Mouse (Mus musculus): ENCODE results near the gene Olfr666.
"Not testable (repeated sequence)": the region's sequence is repeated elsewhere in the genome, so short reads cannot be mapped to it uniquely, and the experiment has no call there.

Olfr666 gene

DNA sequence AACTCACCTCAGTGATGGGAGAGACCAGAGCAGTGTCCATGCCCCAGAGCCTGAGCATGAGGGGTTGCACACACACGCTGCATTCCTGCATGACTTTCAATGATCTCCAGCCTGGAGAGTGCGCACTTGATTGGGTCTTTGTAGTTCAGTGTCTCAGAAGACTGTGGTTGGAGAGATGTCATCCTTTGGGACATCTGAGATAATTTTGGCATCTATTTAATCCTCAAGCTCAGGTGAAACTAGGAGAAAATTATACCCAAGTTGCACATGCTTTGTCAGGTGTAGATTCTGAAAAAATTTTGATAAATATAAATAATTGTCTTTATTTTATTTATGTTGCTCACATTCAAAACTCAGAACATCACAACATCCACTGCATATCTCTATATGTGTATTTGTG, at the start of gene Olfr666:
TSS of gene Olfr666 (minus strand) at position 101 of the 400 bp plus-strand sequence.
- no peak for DNase-seq (ENCODE audit: low read depth, low spot score)

DNA sequence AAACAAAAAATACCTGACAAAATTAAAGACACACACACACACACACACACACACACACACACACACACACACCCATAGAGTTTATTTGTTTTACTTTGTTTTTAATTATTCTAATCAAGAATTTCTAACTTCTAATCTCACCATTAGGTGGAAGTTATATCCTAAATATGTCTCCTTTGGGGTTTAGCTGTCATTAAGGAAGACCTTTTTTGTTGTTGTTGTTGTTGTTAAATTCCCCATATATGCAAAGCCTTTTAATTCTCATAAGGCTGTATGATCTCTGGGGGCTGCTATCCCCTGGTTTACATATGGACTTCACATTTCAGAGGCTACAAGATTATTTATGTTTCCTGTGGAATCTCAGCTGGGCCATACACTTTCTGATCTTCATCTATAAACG, 38.2 kb upstream of the Olfr666 start, which contains the start of gene Olfr669:
TSS of gene Olfr669 (plus strand) at position 301 of the 400 bp plus-strand sequence.
- no peak for DNase-seq (ENCODE audit: low read depth, low spot score)

DNA sequence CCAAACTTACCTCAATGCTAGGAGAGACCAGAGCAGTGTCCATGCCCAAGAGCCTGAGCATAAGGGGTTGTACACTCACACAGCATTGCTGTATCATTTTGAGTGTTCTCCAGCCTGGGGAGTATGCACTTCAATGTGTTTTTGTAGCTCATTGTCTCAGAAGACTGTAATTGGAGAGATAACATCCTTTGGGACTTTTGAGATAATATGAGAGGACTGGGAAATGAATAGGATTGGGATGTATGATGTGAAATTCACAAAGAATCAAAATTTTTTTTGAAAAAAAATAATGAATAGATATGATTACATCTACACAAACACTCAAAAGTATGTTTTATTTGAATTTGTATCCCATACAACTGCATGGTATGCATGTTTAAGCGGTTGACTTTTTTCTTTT, 32.2 kb upstream of the Olfr666 start, which contains the start of gene Olfr668:
TSS of gene Olfr668 (minus strand) at position 101 of the 400 bp plus-strand sequence.
- no peak for DNase-seq (ENCODE audit: low read depth, low spot score)

DNA sequence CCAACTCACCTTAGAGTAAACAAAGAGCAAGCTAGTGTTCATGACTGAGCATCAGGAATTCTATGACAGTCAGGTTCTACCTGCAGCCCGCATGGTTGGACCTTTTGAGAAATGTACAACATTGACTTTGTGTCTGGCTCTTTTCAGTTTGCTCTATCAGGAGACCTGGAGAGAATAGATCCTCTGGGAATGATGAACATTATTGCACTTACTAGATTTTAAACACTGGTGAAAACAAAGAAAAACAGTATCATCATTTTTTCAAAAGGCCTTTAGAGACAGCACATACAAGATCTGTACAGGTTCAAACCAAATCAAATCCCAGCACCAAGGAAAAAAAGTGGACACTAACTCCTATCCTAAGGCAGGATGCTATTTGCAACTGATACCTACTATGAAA, 25.6 kb upstream of the Olfr666 start, which contains the start of gene Olfr667:
TSS of gene Olfr667 (minus strand) at position 101 of the 400 bp plus-strand sequence.
- DNase-seq (ENCODE audit: low read depth, low spot score) = no peak

DNA sequence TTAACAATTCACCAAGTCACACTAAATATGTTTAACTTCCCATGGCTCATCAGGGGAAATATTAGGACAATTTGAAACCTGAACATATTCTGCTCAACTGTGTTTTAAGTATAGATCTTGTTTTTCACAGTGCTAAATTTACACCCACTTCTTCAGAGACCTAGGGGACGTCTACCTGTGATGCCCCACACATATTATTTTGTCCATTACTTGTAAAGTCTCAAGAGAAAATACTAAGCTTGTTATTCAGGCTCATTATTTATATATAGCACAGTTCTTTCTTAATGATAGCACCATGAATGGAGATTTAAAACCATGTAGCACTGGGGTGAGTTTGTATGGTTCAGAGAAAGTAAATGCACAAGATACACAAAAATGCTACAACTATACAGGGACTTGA, 18.0 kb downstream of the Olfr666 start, which contains the start of gene Olfr665:
TSS of gene Olfr665 (plus strand) at position 301 of the 400 bp plus-strand sequence.
- DNase-seq (ENCODE audit: low read depth, low spot score) = no peak

DNA sequence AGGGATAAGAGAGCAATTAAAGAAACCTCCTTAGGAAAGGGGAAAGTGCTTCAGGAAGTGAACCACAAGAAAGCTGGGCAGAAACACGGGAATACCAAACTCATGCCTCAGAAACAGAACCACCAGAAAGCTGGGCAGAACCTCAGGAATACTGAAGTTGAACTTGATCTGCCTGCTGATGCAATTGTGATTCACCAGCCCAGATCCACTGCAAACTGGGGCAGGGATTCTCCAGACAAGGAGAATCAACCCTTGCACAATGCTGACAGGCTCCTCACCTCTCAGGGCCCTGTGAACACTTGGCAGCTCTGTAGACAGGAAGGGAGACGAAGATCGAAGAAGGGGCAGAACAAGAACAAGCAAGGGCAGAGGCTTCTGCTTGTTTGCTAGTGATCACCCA, 34.4 kb downstream of the Olfr666 start:
- no peak for DNase-seq (ENCODE audit: low read depth, low spot score)

DNA sequence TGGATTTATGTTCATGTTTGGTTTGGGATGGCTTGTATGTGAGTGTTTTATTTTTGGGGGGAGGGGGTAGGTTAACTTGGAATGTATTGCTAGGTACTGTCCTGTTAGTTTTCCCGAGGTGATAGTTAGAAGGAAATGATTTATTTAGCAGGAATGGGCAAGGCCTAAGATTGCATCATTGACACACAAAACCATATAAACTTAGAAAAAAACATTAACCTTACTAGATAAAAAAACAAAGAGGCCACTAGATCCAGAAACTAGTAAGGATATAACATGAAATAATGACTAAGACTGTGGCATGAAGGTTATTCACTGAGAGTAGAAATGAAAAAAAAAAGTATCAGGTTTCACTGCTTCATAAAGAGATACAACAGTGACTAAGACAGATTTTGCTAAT, 38.1 kb downstream of the Olfr666 start:
- no peak for DNase-seq (ENCODE audit: low read depth, low spot score)

DNA sequence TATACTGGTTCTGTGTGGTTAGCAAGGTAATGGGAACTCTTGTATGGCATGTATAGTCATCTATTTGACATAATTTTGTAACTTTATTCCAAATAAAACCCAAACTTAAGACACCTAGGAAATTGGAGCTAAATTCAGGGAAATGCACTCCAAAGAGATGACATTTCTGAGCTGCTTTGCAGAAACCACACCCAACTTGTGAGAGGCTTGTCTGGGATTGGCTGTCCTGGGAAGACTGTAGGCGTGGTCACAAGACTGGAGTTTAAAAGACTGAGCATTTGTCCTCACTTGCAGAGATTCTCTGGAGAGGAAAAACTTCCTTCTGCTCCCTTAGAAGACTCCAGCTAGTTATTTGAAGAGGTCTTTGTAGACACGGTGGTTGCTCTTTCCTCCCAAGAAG, 39.0 kb downstream of the Olfr666 start, which contains the start of gene Usp17la:
TSS of gene Usp17la (plus strand) at position 301 of the 400 bp plus-strand sequence.
- DNase-seq (ENCODE audit: low read depth, low spot score) = not testable (repeated sequence)

DNA sequence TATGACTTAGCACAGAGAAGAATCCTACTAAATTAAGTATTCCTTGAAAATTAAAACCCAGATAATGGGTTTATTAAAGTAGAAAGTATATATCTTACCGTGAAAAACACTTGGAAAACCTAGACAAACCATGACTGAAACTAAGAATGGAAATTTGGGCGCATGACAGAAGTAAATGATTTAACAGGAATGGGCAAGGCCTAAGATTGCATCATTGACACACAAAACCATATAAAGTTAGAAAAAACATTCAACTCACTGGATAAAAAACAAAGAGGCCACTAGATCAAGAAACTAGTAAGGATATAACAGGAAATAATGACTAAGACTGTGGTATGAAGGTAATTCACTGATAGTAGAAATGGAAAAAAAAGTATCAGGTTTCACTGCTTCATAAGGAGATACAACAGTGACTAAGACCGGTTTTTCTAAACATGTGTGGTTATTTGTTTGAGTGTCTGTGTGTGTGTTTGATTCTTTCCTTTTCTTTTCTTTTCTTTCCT, 40.5 kb downstream of the Olfr666 start:
- DNase-seq (ENCODE audit: low read depth, low spot score) = no peak

DNA sequence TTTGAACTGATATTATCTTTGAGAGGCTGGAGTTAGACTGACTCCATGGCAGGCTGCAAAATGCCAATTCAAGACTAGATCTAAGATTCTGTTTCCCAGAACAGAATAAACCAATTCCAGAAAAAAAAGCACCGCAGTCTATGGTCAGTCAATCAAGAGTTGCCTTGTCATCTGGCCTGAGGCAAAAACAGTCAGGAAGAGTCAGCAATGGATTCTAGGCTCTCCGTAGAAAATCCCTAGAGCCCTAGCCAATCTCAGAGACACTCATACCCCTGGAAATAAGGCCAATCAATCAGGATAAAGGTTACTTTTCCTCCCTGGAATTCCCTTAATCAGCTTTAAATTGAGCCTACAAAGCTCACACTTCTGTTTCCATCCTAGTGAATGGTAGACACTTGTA, 44.2 kb downstream of the Olfr666 start:
- not testable (repeated sequence) for DNase-seq (ENCODE audit: low read depth, low spot score)

DNA sequence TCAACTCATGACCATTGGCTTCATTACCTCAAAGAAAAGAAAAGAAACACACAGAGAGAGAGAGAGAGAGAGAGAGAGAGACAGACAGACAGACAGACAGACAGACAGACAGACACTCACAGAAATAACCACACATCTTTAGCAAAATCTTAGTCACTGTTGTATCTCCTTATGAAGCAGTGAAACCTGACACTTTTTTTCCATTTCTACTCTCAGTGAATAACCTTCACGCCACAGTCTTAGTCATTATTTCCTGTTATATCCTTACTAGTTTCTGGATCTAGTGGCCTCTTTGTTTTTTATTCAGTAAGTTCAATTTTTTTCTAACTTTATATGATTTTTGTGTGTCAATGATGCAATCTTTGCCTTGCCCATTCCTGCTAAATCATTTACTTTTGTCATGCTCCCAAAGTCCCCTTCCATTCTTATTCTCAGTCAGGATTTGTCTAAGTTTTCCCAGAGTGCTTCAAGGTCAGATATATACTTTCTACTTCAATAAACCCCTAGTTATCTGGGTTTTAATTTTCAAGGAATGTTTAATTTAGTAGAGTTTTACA, 51.9 kb downstream of the Olfr666 start:
- DNase-seq (ENCODE audit: low read depth, low spot score) = no peak

DNA sequence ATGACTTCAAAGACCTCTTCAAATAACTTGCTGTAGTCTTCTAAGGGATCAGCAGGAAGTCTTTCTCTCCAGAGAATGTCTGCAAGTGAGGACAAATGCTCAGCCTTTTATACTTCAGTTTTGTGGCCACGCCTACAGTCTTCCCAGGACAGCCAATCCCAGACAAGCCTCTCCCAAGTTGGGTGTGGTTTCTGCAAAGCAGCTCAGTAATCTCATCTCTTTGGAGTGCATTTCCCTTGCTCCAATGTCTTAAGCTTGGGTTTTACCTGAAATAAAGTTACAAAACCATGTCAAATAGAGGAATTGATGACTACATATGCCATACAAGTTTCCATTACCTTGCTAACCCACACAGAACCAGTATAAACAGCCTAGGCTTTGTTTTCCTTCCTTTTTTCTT, 53.2 kb downstream of the Olfr666 start, which contains the start of gene Usp17lb:
TSS of gene Usp17lb (minus strand) at position 101 of the 400 bp plus-strand sequence.
- DNase-seq (ENCODE audit: low read depth, low spot score) = no peak
